Mouse (Mus musculus): ENCODE measurements at regions not wholly inside any gene's neighbourhood (a gene's known extent, or its start where the extent isn't known, plus 50 kb on each side); places are given as distances from the start of the nearest gene placed in this dataset.

DNA sequence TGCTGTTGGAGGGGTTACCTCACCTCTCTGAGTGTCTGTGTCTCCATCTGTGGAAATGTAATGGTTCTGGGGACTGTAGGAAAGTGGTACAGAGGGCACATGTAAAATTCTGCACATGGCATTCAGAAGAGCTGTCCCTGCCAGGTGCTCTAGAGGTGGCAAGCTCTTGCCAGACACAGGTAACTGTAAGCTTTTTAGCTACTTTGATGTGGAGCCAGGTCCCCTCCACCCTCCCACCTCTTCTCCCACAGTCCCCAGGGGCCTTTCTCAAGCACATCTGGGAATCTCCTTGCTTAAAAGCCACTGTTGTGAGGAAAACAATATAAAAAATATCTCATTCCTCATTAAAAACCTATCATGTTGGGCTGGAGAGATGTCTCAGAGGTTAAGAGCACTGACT lies 63.4 kb upstream of the Lipc start:
- Histone ChIP-seq H3K4me1 (ENCODE audit: control insufficient read depth, insufficient read depth, low read length) (peaks cover 3% of the 10 kb centered on the region; the same call in 1 of the 2 replicates), H3K27me3 (ENCODE audit: control insufficient read depth, insufficient read depth, low read length) (no peaks in the 10 kb centered on the region), H3K36me3 (ENCODE audit: control insufficient read depth, insufficient read depth, low read length) (no peaks in the 10 kb centered on the region), H3K9ac (ENCODE audit: low read depth, low read length) (no peak overlapping the region), H3K79me2 (replicated peaks; ENCODE audit: control insufficient read depth, insufficient read depth, low read length) (no peaks in the 10 kb centered on the region), H3K27ac (no peak overlapping the region), H3K4me3 (no peak overlapping the region)
- no peak for DNase-seq
- intact Hi-C loops (cut with DNase I): no loop called here
- TF ChIP-seq POLR2A (IDR thresholded peaks at IDR 0.05; ENCODE audit: insufficient read depth, low read depth, low read length) (no peak), CTCF (IDR thresholded peaks at IDR 0.05) (no peak), EP300 (IDR thresholded peaks at IDR 0.05; ENCODE audit: insufficient read depth, low read depth, low read length) (no peak)

DNA sequence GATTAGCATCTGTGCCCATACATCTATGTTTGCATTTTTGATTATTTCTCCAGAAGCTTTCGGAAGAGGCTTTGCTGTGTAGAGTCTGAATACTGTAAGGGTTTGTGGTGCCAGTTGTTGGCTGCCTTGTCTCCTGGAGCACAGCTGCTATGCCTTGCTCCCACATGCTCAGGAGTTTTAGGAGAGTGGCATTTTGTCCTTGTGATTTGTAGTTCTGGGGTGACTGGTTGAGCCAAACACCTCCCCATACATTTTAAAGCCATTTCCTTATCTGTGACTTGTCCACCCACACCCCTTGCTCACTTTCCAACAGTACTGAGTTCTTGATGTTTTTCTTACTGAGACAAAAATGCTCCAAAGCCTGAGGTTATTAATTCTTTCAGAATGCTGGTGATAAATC lies 60.4 kb upstream of the Lipc start:
- H3K27me3 ChIP-seq (ENCODE audit: control insufficient read depth, insufficient read depth, low read length): no peaks in the 10 kb centered on the region
- H3K79me2 ChIP-seq (replicated peaks; ENCODE audit: control insufficient read depth, insufficient read depth, low read length): no peaks in the 10 kb centered on the region
- no peak for TF ChIP-seq POLR2A (IDR thresholded peaks at IDR 0.05; ENCODE audit: insufficient read depth, low read depth, low read length)
- no peak for TF ChIP-seq EP300 (IDR thresholded peaks at IDR 0.05; ENCODE audit: insufficient read depth, low read depth, low read length)
- TF ChIP-seq CTCF (IDR thresholded peaks at IDR 0.05): no peak
- no peaks in the 10 kb centered on the region for H3K4me1 ChIP-seq (ENCODE audit: control insufficient read depth, insufficient read depth, low read length)
- H3K9ac ChIP-seq (ENCODE audit: low read depth, low read length): no peak overlapping the region
- H3K4me3 ChIP-seq: no peak overlapping the region
- no peak overlapping the region for H3K27ac ChIP-seq
- no peaks in the 10 kb centered on the region for H3K36me3 ChIP-seq (ENCODE audit: control insufficient read depth, insufficient read depth, low read length)
- DNase-seq: no peak
- WGBS: 86% methylated on average over 1 of the region's 1 CpGs
- intact Hi-C loops (cut with DNase I): no loop called here

DNA sequence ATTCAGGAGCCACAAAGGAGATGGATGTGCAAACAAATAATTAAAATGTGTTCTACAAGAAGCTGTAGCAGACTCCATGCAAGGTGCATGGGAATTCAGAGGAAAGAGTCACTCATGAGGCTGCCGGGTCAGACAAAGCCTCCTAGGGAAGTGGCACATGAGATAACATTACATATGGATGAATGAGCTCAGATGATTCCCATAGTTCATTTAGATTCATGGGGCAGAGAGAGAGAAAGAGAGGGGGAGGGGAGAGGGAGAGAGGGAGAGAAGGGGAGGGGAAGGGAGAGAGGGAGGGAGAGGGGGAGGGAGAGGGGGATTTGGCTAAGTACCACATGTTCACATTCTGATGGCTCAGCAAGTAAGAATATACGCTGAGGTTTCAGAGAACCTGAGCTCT lies 52.6 kb upstream of the Lipc start:
- no peaks in the 10 kb centered on the region for H3K36me3 ChIP-seq (ENCODE audit: control insufficient read depth, insufficient read depth, low read length)
- intact Hi-C loops (cut with DNase I): no loop called here

More for the DNA sequence above, 52.6 kb upstream of the Lipc start:
- TF ChIP-seq CTCF (IDR thresholded peaks at IDR 0.05) (no peak), EP300 (IDR thresholded peaks at IDR 0.05; ENCODE audit: insufficient read depth, low read depth, low read length) (no peak), POLR2A (IDR thresholded peaks at IDR 0.05; ENCODE audit: insufficient read depth, low read depth, low read length) (no peak)
- Histone ChIP-seq H3K27me3 (ENCODE audit: control insufficient read depth, insufficient read depth, low read length) (no peaks in the 10 kb centered on the region), H3K27ac (no peak overlapping the region), H3K4me1 (ENCODE audit: control insufficient read depth, insufficient read depth, low read length) (no peaks in the 10 kb centered on the region), H3K4me3 (no peak overlapping the region), H3K79me2 (replicated peaks; ENCODE audit: control insufficient read depth, insufficient read depth, low read length) (no peaks in the 10 kb centered on the region), H3K9ac (ENCODE audit: low read depth, low read length) (no peak overlapping the region)
- WGBS: 80% methylated on average over 2 of the region's 2 CpGs
- no peak for DNase-seq

Data from heart, adult 2 months (tissue).